Mouse (Mus musculus): ENCODE results near the gene Sumo1. TPM values are rescaled to one million over a fixed set of nuclear protein-coding genes. Genes with fewer than 3 reads are reported as not detected.

Sumo1 gene
- polyA plus RNA-seq, 1 experiment from 2014 or later = 152 TPM

GRCm38 (mm10) chr1:59592876-59593275 lies 77.8 kb downstream of the Sumo1 start:
- Histone ChIP-seq H3K4me3 (ENCODE audit: inconsistent target) (no peak overlapping the region), H3K36me3 (ENCODE audit: inconsistent target) (no peaks in the 10 kb centered on the region), H3K27ac (peak overlapping the region; percentile 60; the same call in 1 of the 2 replicates), H3K79me2 (ENCODE audit: inconsistent target) (no peaks in the 10 kb centered on the region)
- WGBS (ENCODE audit: missing documents) = 39% methylated on average over 12 of the region's 12 CpGs

GRCm38 (mm10) chr1:59592359-59592758 lies 78.3 kb downstream of the Sumo1 start:
- WGBS (ENCODE audit: missing documents) = 87% methylated on average over 10 of the region's 10 CpGs
- Histone ChIP-seq H3K27ac (no peak overlapping the region), H3K4me3 (ENCODE audit: inconsistent target) (no peak overlapping the region), H3K36me3 (ENCODE audit: inconsistent target) (no peaks in the 10 kb centered on the region), H3K79me2 (ENCODE audit: inconsistent target) (no peaks in the 10 kb centered on the region)

DNA sequence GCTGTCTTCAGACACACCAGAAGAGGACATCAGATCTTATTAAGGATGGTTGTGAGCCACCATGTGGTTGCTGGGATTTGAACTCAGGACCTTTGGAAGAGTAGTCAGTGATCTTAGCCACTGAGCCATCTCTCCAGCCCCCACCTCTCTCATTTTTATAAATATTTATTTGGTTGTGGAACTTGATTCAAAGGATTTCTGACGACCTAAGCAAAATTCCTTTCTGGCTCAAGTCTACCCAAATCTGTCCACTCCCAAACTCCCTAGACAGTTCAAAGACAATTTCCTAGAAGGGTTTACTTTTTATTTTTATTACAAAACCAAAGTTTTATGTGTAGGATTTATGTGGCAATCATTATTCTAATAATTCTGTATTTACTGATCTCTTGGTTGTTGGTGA lies 81.4 kb downstream of the Sumo1 start:
- Histone ChIP-seq H3K4me3 (ENCODE audit: inconsistent target) (no peak overlapping the region), H3K79me2 (ENCODE audit: inconsistent target) (no peaks in the 10 kb centered on the region), H3K27ac (no peak overlapping the region), H3K36me3 (ENCODE audit: inconsistent target) (no peaks in the 10 kb centered on the region)
- 100% methylated on average over 1 of the region's 1 CpGs for WGBS (ENCODE audit: missing documents)

DNA sequence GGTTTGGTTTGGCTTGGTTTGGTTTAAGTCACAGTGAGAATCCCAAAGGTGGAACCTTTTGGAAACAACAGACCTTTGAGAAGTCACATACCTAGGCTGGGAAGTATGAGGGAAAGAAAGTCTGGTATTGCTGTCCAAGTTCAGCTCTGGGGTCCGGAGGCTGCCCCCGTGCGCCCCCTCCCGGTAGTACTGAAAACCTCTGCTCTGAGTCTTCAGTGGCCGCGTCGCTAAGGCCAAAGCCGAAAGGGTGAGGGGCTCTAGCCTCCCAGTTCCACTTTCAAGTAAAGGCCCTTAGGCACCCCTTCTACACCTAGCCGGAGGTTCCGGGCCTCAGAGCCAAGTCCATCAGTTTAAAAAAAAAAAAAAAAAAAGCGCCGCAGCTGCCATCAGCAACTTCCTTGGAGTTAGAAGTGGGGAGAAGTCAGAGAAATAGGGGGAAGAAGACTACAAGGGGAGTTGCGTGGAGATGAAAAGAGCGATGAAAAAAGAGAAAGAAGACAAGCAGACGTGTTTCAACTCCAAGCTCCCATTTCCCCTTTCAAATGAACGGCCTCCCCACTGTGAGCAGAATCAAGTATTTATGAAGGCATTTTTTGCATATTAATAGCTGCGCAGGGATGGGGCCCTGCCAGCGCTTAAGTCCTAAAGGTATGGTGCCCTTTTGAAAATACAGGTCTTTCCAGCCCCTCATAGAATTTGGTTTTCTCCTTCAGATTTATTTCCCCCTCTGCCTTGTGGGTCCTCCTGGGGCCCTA lies 85.8 kb downstream of the Sumo1 start:
- H3K4me3 ChIP-seq (ENCODE audit: inconsistent target) = peak overlapping the region; percentile 15; the same call in 1 of the 2 replicates

DNA sequence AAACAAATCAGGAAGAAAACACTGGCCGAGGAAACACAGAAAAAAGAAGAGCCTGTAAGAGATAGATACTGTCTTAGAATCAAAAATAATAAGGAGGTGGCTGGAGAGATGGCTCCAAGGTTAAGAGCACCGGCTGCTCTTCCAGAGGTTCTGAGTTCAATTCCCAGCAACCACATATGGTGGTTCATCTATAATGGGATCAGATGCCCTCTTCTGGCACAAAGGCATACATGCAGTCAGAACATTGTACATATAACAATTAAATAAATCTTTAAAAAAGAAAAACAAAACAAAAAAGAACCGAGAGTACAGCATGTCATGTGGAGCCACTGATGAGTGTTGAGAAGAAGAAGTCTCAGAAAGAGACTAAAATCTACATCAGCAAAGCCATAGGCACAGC lies 89.8 kb downstream of the Sumo1 start:
- H3K27ac ChIP-seq = no peak overlapping the region
- 91% methylated on average over 3 of the region's 3 CpGs for WGBS (ENCODE audit: missing documents)
- H3K79me2 ChIP-seq (ENCODE audit: inconsistent target) = no peaks in the 10 kb centered on the region
- H3K4me3 ChIP-seq (ENCODE audit: inconsistent target) = no peak overlapping the region
- H3K36me3 ChIP-seq (ENCODE audit: inconsistent target) = no peaks in the 10 kb centered on the region

More for the DNA sequence above, 85.8 kb downstream of the Sumo1 start:
- Histone ChIP-seq H3K27ac (no peak overlapping the region), H3K79me2 (ENCODE audit: inconsistent target) (no peaks in the 10 kb centered on the region), H3K36me3 (ENCODE audit: inconsistent target) (no peaks in the 10 kb centered on the region)
- 18% methylated on average over 16 of the region's 18 CpGs for WGBS (ENCODE audit: missing documents)

- WGBS (ENCODE audit: missing documents) = 80% methylated on average over 8 of the region's 8 CpGs
- no peaks in the 10 kb centered on the region for H3K36me3 ChIP-seq (ENCODE audit: inconsistent target)
- no peak overlapping the region for H3K4me3 ChIP-seq (ENCODE audit: inconsistent target)
- H3K79me2 ChIP-seq (ENCODE audit: inconsistent target) = no peaks in the 10 kb centered on the region
- H3K27ac ChIP-seq = no peak overlapping the region
Measured at GRCm38 (mm10) chr1:59580131-59580751, 90.4 kb downstream of the Sumo1 start.

DNA sequence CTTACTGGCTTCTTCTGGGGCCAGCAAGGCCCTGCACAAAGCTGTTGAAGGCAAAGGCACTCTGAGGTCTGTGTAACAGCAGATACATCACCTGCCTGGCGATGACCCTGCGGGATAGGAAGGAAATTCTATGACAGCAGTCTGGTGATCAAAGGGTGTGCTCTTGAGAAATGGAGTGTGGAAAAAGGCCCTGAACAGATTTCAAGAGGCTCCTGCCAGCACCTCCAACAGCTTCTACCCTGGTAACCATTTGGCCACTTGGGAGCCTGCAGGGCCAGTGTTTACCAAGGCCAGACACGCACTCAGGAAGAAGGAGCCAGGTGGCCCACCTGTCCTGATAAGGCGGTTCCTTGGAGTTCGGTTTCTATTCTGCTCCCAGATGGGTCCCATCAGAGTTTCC lies 91.3 kb downstream of the Sumo1 start:
- Histone ChIP-seq H3K27ac (no peak overlapping the region), H3K79me2 (ENCODE audit: inconsistent target) (no peaks in the 10 kb centered on the region), H3K36me3 (ENCODE audit: inconsistent target) (no peaks in the 10 kb centered on the region), H3K4me3 (ENCODE audit: inconsistent target) (no peak overlapping the region)
- WGBS (ENCODE audit: missing documents) = 100% methylated on average over 5 of the region's 5 CpGs

DNA sequence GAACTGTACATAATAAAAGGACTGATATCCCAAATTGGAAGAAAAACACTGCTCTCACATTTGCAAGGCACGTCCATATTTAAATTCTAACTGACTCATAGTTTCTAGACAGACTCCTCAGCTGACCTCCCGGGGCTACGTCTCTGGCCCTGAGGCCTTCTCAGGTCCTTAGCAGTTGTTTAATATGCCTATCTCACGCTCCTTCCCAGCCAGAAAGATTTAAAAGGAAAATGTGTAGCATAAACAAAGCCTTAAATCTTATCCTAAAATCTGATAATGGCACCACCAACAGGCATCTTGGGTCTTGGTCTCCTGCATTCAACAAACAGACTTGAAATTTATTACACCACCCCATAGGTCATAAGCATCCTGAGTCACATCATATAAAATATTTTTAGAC lies 91.9 kb downstream of the Sumo1 start:
- no peaks in the 10 kb centered on the region for H3K36me3 ChIP-seq (ENCODE audit: inconsistent target)
- no peak overlapping the region for H3K4me3 ChIP-seq (ENCODE audit: inconsistent target)
- 95% methylated on average over 4 of the region's 4 CpGs for WGBS (ENCODE audit: missing documents)
- no peak overlapping the region for H3K27ac ChIP-seq
- H3K79me2 ChIP-seq (ENCODE audit: inconsistent target) = no peaks in the 10 kb centered on the region

- Histone ChIP-seq H3K27ac (no peak overlapping the region), H3K4me3 (ENCODE audit: inconsistent target) (no peak overlapping the region), H3K79me2 (ENCODE audit: inconsistent target) (no peaks in the 10 kb centered on the region), H3K36me3 (ENCODE audit: inconsistent target) (no peaks in the 10 kb centered on the region)
- 83% methylated on average over 20 of the region's 21 CpGs for WGBS (ENCODE audit: missing documents)
Measured at GRCm38 (mm10) chr1:59574262-59575187, 96.1 kb downstream of the Sumo1 start.

DNA sequence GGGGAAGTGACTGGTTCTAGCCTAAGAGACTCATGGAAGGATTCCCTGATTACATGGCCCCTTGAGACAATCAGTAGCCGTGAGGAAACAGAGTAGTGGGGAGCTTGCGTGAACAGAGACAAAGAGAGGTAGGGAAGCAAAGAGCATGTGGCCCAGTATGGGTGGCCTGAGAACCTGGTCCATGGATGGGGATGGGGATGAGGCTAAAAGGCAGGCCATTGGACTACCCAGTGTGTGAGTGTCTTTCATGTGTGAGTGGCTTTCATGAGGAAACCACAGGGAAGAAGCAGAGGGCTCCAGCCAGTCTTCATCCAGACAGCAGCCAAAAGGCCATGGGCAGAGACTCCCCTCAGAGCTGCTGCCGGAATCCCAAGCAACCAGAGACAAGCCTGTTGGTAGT lies 96.8 kb downstream of the Sumo1 start:
- no peaks in the 10 kb centered on the region for H3K79me2 ChIP-seq (ENCODE audit: inconsistent target)
- no peak overlapping the region for H3K4me3 ChIP-seq (ENCODE audit: inconsistent target)
- no peak overlapping the region for H3K27ac ChIP-seq
- no peaks in the 10 kb centered on the region for H3K36me3 ChIP-seq (ENCODE audit: inconsistent target)
- 89% methylated on average over 3 of the region's 3 CpGs for WGBS (ENCODE audit: missing documents)

DNA sequence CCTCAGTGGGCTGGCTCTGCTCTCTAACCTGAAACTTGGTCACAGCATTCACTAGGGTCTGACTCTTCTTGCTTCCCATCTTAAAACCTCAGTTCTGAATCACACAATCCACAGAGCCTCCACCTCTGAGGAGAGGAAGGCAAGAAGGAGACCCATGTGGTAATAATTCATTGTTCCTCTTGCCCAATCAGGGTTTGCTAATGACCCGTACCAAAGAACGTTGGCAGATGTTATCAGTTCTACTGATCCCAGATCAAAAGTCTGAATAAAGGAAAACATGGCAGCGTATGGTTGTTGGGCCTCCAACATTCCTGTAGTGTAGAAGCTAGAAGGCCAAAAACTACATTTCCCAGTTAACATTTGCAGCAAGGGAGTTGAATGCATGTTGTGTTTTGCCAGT lies 99.1 kb downstream of the Sumo1 start:
- Histone ChIP-seq H3K79me2 (ENCODE audit: inconsistent target) (no peaks in the 10 kb centered on the region), H3K27ac (no peak overlapping the region), H3K4me3 (ENCODE audit: inconsistent target) (no peak overlapping the region), H3K36me3 (ENCODE audit: inconsistent target) (no peaks in the 10 kb centered on the region)
- 53% methylated on average over 3 of the region's 3 CpGs for WGBS (ENCODE audit: missing documents)

DNA sequence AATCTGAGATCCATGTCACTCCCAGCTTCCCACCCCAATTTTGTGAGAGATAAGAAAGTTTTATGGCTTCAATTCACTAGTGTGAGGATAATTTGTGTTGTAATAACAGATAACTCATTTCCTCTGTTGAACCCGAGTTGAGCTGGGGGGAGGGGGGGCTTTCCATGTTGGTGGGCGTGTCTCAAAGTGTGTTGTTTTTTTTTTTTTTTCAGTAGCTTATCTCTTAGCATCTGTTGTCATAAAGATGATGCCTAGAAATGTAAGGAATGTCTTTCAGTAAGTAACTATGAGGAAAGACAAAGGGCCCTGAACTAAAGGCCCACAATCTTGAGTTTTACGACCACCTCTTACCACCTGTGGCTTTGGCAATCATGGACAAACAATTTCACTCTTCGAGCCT lies 99.9 kb downstream of the Sumo1 start:
- Histone ChIP-seq H3K27ac (no peak overlapping the region), H3K4me3 (ENCODE audit: inconsistent target) (no peak overlapping the region), H3K36me3 (ENCODE audit: inconsistent target) (no peaks in the 10 kb centered on the region), H3K79me2 (ENCODE audit: inconsistent target) (no peaks in the 10 kb centered on the region)
- WGBS (ENCODE audit: missing documents) = 71% methylated on average over 4 of the region's 4 CpGs

DNA sequence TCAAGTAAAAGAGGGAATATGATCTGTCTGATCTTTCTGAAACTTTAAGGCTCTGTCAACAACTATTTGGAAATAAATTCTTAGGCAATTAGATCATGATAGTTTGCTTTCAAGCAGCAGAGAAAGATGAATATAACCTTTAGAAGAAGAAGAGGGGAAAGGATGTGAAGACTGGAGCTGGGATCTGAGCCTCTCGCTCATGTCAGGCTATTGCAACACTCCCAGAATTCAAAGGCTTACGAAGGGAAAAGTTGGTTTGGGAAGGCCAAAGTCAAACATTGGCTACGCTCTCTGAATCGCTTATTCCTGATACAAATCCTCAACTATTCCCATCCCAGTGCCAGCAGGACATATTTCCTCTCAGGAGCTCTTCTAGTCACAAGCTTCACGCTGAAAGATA lies 101.3 kb downstream of the Sumo1 start:
- Histone ChIP-seq H3K27ac (no peak overlapping the region), H3K4me3 (ENCODE audit: inconsistent target) (no peak overlapping the region), H3K79me2 (ENCODE audit: inconsistent target) (no peaks in the 10 kb centered on the region), H3K36me3 (ENCODE audit: inconsistent target) (no peaks in the 10 kb centered on the region)
- WGBS (ENCODE audit: missing documents) = 97% methylated on average over 5 of the region's 5 CpGs

DNA sequence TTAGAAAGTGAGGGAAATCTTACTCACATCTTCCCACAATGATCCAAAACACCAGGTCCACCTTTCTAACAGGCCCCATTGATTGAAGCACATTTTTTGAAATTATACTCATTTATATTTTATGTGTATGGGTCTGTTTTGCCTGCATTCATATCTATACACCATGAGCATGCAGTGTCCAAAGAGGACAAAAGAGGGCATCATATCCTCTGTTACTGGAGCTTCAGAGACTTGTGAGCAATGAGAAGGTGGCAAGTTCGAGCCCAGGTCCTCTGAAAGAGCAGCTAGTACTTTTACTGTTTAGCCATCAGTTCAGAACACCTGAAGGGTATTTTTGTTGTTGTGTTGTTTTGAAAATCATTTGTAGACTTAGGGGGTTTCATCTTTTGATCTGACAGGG lies 102.4 kb downstream of the Sumo1 start:
- no peak overlapping the region for H3K4me3 ChIP-seq (ENCODE audit: inconsistent target)
- H3K79me2 ChIP-seq (ENCODE audit: inconsistent target) = no peaks in the 10 kb centered on the region
- H3K27ac ChIP-seq = no peak overlapping the region
- WGBS (ENCODE audit: missing documents) = 91% methylated on average over 1 of the region's 1 CpGs
- no peaks in the 10 kb centered on the region for H3K36me3 ChIP-seq (ENCODE audit: inconsistent target)

DNA sequence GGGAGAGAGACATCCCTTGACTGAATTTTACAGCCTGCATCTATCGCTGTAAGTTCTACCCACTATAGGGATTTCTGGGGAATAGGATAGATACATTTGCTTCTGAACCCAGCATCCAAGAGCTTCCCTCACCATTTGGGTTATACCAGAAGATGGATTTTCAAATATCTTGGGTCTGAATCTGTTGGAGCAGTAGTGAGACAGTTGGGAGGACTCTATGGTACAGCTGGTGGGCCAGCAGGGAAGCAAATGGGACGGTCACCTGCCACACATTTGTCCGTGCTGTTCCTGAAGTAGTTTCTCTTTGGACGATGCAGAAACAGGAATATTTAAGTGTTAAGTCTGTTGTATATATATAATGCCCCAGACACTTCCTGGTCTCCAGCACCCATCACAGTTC lies 103.1 kb downstream of the Sumo1 start:
- Histone ChIP-seq H3K27ac (no peak overlapping the region), H3K36me3 (ENCODE audit: inconsistent target) (no peaks in the 10 kb centered on the region), H3K4me3 (ENCODE audit: inconsistent target) (no peak overlapping the region), H3K79me2 (ENCODE audit: inconsistent target) (no peaks in the 10 kb centered on the region)
- WGBS (ENCODE audit: missing documents) = 96% methylated on average over 4 of the region's 4 CpGs
